Comparison of ENCODE assay signal across 19 mouse cellular contexts in genomic region chr2:143451256-143451655, GRCm38 (mm10).
DNase-seq lines count a peak whose midpoint lies in the region; ATAC-seq lines count a peak whose summit lies in the region.
"Had no signal": no experiment of that assay in that cellular context is flagged by ENCODE, and none has a peak within 500 bp of the region (broad histone marks: within the 10 kb centered on the region; RNA-seq: fewer than 3 reads in every experiment).

No protein-coding gene starts in this region.

- no peak overlapping the region for H3K27ac ChIP-seq in midbrain, embryonic 13.5 days
- H3K27ac ChIP-seq: forebrain, embryonic 13.5 days; hindbrain, embryonic 12.5 days; limb, embryonic 13.5 days; liver, embryonic 14.5 days had no signal

- DNase-seq in right cerebral cortex, adult 2 months (ENCODE audit: low spot score in 2 of 2) = peak; percentile 41 to 56
- no peak for DNase-seq in right cerebral cortex, postnatal 4 days
- peak; percentile 52 to 67 for DNase-seq in frontal cortex, postnatal 36 days (ENCODE audit: low spot score in 2 of 2)
- DNase-seq in left cerebral cortex, postnatal 36 days (ENCODE audit: low spot score in 2 of 2) = peak; percentile 52 to 58
- DNase-seq in cerebellum, adult 9-10 months = no peak
- no peak for DNase-seq in kidney, adult 8-10 months
- DNase-seq: cerebellum, postnatal 25 days; gastrocnemius, postnatal 14 days; kidney, adult 9 months; kidney, postnatal 36 days; spleen, adult 18-20 months had no signal

- no peak overlapping the region for H3K4me3 ChIP-seq in midbrain, embryonic 13.5 days (replicated peaks)
- H3K4me3 ChIP-seq: forebrain, embryonic 13.5 days; hindbrain, embryonic 12.5 days; limb, embryonic 13.5 days; megakaryocyte, embryonic 14.5 days had no signal

- H3K4me1 ChIP-seq in midbrain, embryonic 13.5 days (replicated peaks) = no peaks in the 10 kb centered on the region; the same call in 1 of the 2 replicates
- H3K4me1 ChIP-seq: forebrain, embryonic 13.5 days; hindbrain, embryonic 12.5 days; limb, embryonic 13.5 days; megakaryocyte, embryonic 14.5 days had no signal

- ATAC-seq in midbrain, embryonic 13.5 days = no peak
- ATAC-seq: forebrain, embryonic 13.5 days; inflammation-experienced regulatory T-cells, adult 6 months had no signal

- no peak overlapping the region for H3K9ac ChIP-seq in midbrain, embryonic 13.5 days (replicated peaks)
- H3K9ac ChIP-seq: forebrain, embryonic 13.5 days; hindbrain, embryonic 12.5 days; limb, embryonic 13.5 days; liver, embryonic 14.5 days had no signal

- H3K9me3 ChIP-seq in midbrain, embryonic 13.5 days = no peaks in the 10 kb centered on the region
- H3K9me3 ChIP-seq: forebrain, embryonic 13.5 days; hindbrain, embryonic 12.5 days; limb, embryonic 13.5 days had no signal

- H3K4me2 ChIP-seq in midbrain, embryonic 13.5 days (replicated peaks) = no peak overlapping the region
- H3K4me2 ChIP-seq: forebrain, embryonic 13.5 days; hindbrain, embryonic 12.5 days; limb, embryonic 13.5 days had no signal

- H3K27me3 ChIP-seq in midbrain, embryonic 13.5 days = no peaks in the 10 kb centered on the region
- H3K27me3 ChIP-seq: forebrain, embryonic 13.5 days; hindbrain, embryonic 12.5 days; limb, embryonic 13.5 days; megakaryocyte, embryonic 14.5 days had no signal

- H3K36me3 ChIP-seq in midbrain, embryonic 13.5 days = no peaks in the 10 kb centered on the region
- H3K36me3 ChIP-seq: G1E; hindbrain, embryonic 12.5 days; limb, embryonic 13.5 days had no signal

- 62% methylated on average over 2 of the region's 2 CpGs for WGBS in midbrain, embryonic 13.5 days

- intact Hi-C loops in left cerebral cortex, postnatal 36 days (cut with DNase I) = loop anchor here (5.0 kb wide), 1 partner anchor 96 kb away; the partner anchor contains the start of gene Pcsk2

Comparison
In these comparisons a context has a peak if more than half of its experiments do, and no peak if none do; other contexts are left out.
1. DNase-seq: peak in right cerebral cortex, adult 2 months (2 of 2), frontal cortex, postnatal 36 days (2 of 2) and left cerebral cortex, postnatal 36 days (2 of 2); none in right cerebral cortex, postnatal 4 days (single experiment), cerebellum, adult 9-10 months (single experiment) and kidney, adult 8-10 months (0 of 2).